Mouse (Mus musculus): ENCODE data around the gene Cnnm1.

- TF ChIP-seq POLR2A (IDR thresholded peaks at IDR 0.05; ENCODE audit: insufficient read length, low read depth) (no peak), USF1 (IDR thresholded peaks at IDR 0.05; ENCODE audit: low read depth) (no peak), REST (IDR thresholded peaks at IDR 0.05; ENCODE audit: insufficient read depth, insufficient read length) (no peak), MYOG (IDR thresholded peaks at IDR 0.05; ENCODE audit: control insufficient read depth in 1 of 3, insufficient read depth in 1 of 3, insufficient read length in 2 of 3, low read depth in 2 of 3) (no peak), CEBPB (IDR thresholded peaks at IDR 0.05; ENCODE audit: insufficient read depth, poor library complexity, severe bottlenecking) (no peak), MAX (IDR thresholded peaks at IDR 0.05; ENCODE audit: low read depth) (no peak), TCF3 (IDR thresholded peaks at IDR 0.05; ENCODE audit: insufficient read length, low read depth) (no peak), POLR2AphosphoS2 (IDR thresholded peaks at IDR 0.05; ENCODE audit: insufficient read length, low read depth) (no peak), E2F4 (IDR thresholded peaks at IDR 0.05; ENCODE audit: insufficient read depth) (no peak), TCF12 (IDR thresholded peaks at IDR 0.05; ENCODE audit: insufficient read depth, poor library complexity, severe bottlenecking) (no peak)
Observed at GRCm38 (mm10) chr19:43464294-43464687, 24.1 kb downstream of the Cnnm1 start.
